Mouse (Mus musculus) heart, adult 2 months (tissue): ENCODE measurements at regions not wholly inside any gene's neighbourhood (a gene's known extent, or its start where the extent isn't known, plus 50 kb on each side); places are given as distances from the start of the nearest gene placed in this dataset.

ENCODE experiments used
- CTCF ChIP-seq: fragments of 200-600 bp; IDR thresholded peaks from 2 replicates; pipeline ENCODE4 v1.8.1; 2022; ENCODE audit warnings: antibody characterized with exemption, mild to moderate bottlenecking, moderate library complexity
- EP300 ChIP-seq: fragments of 200-500 bp; IDR thresholded peaks from 2 replicates; pipeline ENCODE4 v1.6.1; 2011; ENCODE audit warnings: low read depth, low read length, control low read depth; ENCODE audit not compliant: insufficient read depth
- POLR2A ChIP-seq: fragments of 200-500 bp; IDR thresholded peaks from 2 replicates; pipeline ENCODE4 v1.6.1; 2011; ENCODE audit warnings: mild to moderate bottlenecking, low read depth, low read length, control low read depth; ENCODE audit not compliant: insufficient read depth

GRCm38 (mm10) chr11:64273726-64274125 is 161.4 kb upstream of the Hs3st3a1 start:
- TF ChIP-seq EP300 = no peak
- TF ChIP-seq CTCF = no peak
- TF ChIP-seq POLR2A = no peak
